Mouse (Mus musculus) lung, postnatal 14 days (tissue): ENCODE results near the gene Rwdd3.
A peak's percentile ranks its signal among the peaks of the same experiment; 100 is the strongest.

Experiments
- DNase-seq: peaks from one replicate; pipeline ENCODE4 v3.0.0; 2021

The Rwdd3 gene

DNA sequence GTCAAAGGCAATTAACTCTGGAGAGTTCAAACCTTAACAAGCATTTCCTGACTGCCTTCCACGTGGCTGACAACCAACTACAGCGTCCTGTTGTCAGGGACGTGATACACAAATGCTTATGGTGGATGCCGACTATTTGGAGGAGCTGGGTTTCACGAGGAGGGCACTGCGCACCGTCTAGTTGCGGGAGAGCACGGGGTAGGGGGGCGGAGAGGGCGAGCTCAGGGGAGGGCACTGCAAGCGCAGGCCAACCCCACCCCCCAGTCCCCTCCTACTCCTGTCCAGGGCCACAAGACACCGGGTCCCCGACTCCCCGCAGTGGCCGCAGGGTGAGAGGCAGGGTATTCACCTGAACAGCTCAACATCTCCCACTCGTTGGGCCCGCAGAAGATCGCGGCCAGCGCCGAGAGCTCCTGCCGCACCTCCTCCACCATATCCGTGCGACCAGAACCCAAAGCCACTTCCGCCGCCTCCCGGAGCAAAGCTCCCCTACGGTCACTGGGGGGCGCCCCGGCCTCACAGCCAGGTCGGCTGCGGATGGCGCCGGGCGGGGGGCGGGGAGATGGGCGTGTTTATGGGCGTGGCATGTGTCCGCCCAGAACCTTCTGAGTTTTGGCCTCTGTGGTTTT, at the start of gene Rwdd3:
TSS of gene Rwdd3 (minus strand) at position 453 of the 629 bp plus-strand sequence.
- peak; percentile 88 for DNase-seq

DNA sequence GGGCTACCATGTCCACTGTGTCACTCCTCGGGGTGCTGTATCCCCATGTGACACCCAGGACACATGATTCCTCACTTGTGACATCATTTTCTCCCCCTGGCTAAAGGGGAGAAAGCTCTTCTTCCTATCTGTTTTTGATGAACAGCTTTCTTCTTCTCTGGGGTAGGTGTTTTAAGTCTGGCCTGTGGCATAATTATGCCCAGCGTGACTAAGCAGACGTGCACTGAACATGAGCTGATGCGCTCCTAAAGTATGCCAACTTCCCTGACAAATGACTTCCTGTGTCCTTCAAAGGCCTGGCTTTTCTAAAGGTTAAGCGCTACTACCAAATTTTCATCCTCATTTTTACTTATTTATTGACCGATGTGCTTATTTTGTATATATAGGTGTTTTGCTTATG, 45.5 kb upstream of the Rwdd3 start:
- DNase-seq = no peak

DNA sequence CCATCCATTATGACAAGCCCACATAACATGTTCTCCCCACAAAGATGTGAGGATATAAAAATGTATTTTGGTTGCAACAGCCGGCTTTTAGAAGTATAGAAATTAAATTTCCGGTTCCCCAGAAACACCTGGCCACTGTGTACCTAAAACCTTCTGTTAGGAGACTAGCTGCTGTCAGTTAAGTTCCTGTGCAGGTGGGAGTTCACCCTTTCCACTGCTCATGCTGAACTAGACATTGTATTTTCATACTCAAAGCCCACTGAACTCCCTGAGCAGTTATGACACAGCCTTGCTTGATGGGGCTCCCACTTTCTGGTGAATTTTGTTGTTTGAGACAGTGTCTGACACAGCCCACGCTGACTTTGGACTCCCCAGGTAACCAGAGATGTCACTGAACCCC, 42.0 kb upstream of the Rwdd3 start:
- no peak for DNase-seq

DNA sequence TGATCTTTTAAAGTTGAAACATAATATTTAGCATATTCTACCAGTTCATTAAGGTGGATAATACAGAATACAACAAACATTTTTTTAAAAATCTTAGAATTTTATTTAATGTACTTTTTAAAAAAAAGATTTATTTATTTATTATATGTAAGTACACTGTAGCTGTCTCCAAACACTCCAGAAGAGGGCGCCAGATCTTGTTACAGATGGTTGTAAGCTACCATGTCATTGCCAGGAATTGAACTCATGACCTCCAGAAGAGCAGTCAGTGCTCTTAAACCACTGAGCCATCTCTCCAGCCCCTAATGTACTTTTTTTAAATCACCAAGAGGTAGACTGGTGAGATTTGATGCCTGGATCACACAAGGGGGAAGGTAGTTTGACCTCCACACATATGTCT, 40.7 kb upstream of the Rwdd3 start:
- DNase-seq = no peak

DNA sequence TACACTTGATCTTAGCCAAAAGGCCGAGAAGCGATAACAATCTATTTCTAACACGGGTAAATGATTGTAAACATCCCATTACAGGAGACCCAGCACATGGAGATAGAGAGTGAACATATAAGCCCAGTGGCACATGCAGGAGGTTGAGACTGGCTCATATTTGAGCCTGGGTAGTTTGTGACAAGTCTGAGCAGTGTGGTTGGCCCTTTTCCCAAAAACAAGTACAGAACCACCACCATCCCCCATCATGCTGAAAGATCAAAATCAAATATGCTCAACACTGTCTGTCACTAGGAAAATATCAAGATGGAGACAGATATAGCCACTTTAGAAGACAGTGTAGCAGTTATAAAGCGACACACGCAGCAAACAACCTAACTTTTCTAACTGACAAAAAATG, 37.5 kb upstream of the Rwdd3 start:
- no peak for DNase-seq

DNA sequence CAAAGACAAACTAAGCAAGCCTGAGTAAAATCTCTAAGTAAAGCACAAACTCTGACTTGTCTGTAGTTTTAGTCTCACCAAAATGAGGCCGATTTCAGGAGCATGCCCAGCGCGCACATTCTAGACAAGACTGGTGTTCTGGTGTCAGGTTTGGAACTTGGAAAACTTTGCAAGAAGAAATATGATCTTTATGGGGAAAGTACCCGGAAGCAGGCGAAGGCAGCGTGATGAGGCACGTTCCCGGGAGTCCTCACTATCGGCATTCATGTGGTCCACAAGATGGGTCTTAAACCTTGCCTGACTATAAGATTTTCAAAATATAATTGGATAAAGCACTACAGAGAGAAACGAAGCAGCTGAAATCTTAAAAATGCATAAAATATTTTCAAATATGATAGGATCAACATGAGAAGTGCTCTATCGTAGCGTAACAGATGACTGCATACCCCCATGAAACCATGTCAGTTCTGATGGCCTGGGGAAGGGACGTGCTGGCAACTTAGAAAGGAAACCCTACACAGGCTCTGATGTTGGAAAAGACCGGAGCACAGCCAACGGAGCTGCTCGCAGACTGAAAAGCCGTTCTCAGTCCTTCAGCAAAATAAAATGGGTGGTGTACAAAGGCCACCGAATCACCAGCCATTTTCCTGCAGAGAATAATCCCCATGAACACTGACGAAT, 34.8 kb upstream of the Rwdd3 start:
- DNase-seq = no peak

DNA sequence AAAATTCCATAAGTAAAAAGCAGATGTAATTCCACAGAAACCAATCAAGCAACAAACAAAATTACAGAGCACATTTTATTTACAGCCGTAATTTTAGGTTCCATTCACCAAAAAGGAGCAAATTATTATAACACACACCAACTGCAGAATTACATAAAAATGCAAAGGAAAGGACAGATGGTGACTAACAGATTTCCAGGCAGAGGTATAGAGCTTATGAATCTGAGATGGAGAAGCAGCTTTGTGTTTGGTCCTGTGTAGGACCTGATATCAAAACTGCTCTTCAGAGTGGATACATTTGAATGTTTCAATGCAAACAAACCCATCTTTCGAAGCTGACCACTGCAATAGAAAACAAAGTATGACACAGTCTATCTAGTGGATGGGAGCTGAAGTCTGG, 31.1 kb upstream of the Rwdd3 start:
- no peak for DNase-seq

DNA sequence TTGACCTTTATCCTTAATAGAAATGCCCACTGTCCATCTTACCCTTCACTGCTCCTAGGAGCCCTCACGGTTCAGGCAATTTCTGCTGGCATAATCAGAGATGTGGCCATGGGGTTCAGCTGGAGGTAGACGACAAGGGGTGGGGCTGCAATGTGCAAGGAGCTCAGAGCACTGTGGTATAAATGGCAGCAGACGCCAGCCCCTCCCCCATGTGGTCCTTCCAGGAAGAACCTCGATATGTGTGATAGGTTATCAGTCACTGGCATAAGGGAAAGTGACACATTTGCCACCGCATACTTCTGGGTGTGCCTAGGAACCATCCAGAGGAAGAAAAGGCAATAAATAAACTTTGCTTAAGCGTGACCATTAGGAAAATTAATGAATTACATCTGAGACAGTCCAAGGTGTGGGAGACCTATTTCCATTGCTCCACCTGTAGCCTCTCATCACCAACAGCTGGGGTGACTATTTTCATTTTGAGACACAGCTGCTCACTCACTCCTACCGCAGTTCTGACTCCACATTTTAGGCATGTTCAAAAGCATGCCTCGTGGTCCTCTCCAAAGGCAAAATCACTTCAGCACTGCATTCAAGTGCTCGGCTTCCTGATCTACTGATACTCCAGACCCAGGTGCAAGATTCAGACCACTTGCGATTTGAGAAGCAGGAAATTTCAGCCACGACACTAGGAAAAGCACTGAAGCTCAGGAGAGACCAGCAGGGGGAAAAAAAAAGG, 29.7 kb upstream of the Rwdd3 start:
- DNase-seq = no peak

DNA sequence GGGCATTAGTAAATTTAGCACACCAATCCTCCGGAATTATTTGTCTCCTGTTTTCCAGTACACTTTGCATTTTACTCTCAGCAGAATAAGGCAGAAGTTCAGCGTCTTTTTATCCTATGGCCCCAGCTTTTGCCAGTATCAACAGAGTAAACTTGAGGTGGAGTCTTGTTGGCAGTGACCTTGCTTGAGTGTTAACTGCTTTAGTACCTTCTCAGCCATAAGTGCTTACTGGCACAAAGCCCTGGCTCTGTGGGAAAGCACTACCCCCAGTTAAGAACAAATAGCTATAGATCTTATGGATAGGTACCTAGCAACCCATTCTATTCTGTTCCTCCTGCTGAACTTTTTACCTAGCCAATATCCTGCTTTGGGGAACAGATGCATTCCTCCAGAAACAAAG, 17.7 kb upstream of the Rwdd3 start:
- DNase-seq = peak; percentile 20

DNA sequence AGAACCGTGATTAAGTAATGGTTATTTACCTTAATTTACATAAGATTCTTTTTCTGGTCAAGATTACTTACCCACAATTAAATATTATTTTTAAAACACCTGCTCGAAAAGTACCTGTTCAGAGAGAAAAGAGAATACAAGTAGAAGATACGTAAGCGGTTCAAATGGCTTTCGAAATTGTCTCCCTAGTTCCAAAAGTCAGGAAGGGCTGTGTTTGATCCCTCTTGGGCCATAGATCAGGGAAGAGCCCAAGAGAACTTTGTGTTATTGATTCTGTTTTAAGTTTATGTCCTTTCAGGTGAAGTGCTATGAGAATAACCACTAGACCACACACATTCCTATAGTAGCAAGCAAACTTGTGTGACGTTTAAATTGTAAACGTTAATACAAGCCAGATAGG, 16.0 kb upstream of the Rwdd3 start:
- no peak for DNase-seq

DNA sequence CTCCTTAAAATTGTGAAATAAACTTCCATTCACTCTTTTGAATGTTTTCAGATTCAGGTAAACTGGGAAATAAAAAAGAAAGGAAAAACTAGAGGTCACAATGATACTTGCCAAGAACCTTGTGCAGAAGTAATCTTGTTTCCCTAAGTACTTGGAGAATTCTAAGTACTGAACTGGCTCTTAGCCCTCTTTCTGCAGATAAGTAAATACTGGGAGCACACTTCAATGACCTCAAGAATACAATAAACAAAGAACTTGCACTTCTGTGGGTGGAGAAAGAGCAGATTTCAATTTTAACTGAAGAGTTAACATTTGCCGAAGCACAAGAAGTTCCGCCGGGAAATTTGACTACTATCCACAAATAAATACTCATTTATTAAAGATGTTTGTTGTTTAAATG, 15.4 kb upstream of the Rwdd3 start:
- no peak for DNase-seq

DNA sequence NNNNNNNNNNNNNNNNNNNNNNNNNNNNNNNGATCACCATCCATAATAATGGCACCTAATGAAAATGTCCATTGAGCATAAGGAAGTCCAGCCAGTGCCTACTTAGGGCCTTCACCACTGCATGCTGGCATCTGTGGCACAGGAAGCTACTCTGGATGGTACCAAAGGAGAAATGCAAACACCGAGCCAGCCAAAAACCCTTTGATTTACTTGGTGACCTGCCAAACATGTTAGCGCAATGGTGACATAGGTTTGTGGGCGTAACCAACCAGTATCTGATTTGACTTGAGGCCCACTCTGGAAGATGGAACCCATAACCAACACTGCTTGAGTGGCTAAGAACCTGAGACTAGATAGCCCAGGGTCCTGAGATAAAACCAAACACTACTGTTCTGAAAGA, 13.7 kb upstream of the Rwdd3 start:
- DNase-seq = no peak

DNA sequence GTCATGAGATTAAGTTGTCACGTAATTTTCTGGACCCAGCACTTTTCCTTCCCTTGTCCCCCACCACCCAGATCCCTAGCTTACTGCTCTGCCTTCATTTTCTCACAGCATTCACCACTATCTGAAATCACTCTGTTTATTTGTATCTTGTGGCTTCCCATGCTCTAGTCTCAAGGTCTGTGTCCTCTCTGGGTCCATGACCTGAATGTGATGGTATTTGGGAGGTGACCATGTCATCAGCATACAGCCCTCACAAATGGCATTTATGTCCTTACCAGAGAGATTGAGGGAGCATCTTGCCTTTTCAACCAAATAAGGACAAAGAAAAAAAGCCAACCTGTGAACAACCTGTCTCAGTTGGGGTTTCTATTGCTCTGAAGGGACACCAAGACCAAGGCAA, 4.5 kb upstream of the Rwdd3 start:
- DNase-seq = no peak

DNA sequence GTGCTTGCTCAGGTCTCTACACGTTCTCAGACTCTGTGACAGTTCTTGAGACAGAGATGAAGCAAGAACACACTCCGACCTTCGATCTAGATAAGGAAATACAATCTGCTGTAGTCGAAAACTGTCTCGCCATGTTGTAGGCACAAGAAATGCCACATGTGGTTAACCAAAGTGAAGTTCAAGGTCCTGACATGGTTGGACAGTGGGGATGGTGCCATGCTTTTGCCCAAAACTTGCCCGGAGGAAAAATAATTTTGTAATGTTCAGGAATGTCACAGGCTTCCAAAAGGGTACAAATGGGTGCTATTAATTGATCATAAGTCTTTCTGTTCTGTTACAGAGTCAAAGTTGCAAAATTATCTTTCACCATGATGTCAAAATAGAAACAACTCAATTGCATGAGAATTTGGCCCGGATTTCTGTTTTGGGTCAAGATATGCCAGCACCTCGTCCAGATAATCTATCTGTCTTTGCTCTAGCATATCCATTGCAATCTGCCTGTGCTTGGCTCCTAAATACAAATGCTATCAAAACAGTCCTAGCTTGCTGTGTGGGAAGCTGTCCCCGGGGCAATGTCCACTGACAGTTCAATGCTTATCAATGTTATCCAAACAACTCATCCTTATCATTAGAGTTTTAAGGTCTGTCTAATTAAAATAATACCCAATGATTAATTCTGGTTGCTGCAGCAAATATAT, 2.9 kb upstream of the Rwdd3 start:
- no peak for DNase-seq

DNA sequence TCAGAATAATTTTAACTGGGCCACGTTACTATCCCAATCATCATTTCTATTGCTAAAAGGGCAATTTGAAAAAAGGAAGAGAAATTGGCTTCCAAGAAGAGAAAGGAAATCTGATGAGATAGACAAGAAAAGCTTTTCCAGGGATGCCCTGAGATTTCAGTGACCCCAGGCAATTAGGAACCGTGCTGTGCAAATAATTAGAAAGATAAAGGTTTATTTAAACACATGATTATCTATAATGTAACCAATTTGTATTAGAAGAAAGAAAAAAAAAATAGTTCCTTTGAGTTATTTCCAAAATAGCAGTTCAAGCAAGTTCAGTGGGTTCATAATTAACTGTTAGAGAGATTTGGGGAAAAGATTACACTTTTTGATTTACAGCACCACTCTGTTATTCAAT, 1.2 kb upstream of the Rwdd3 start:
- no peak for DNase-seq

DNA sequence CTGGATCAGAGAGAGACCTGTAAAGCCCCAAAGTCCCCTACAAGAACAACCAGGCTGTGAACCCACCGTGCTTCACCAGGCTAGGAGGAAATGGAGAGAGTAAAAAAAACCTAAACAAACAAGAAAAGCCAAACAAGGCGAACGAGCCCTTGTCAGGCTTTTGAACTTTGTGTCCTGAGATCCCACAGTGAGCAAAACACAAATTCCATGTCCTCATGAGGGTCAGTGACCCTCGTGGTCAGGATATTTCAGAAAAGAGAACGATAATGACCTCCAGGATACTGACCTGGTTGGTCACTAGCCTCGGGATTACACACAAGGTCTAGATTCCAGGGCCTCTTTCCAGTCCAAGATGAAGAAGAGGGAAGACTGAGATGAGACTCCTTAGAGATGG, 374 bp upstream of the Rwdd3 start:
- DNase-seq = no peak

DNA sequence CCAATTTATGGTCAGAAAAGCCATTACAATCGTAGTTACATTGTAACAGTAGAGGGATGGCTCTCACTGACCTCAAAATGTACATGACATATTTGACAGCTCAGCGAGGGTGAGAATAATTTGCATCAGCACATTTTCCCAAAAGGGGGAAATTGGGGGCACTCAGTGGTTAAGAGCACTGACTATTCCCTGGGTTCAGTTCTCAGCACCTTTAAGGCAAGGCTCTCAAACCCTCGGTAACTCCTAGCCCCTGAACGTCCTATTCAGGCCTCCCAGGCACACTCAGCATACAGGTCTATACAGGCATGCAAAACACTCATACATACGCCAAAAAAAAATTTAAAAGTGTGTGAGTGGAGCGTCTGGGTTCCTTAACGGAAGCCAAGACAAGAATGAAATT, 864 bp downstream of the Rwdd3 start:
- DNase-seq = no peak

DNA sequence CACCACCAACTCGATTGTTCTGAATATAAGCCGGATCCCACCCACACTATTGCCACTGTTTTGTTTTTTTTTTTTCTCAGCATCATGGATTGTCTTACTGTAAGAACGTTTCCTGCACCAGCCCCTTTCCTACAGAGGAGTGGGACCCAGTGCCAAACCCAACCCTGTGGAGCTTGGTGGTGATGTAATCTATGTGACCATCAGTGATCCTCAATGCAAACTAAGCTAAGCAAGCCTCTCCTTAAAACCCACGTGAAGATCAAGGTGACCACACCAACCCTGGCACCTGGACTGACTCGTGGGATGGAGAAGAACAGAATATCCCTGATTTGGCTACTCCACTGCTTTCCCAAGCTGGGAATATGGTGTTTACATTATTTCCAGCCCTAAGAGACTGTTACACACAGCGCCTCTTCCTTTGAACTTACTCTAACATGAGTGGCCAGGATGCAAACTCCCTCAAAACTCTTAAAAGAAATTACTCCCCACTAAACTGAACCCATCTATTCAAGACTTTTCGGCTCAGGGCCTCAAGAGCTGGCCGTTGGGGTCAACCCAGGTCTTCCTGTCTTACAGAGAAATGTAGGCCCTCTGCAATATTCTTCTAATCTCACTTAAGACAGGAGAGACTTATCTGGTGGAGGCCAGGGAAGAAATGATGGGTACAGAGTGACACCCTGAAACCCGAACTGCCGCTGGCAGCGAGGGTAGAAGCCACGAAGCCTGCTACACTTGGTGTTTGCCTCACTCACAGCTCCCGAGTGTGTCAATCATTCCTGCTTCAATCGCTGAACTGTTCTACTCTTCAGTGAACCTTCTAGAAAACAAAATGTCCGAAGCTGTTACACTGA, 2.2 kb downstream of the Rwdd3 start:
- DNase-seq = no peak

DNA sequence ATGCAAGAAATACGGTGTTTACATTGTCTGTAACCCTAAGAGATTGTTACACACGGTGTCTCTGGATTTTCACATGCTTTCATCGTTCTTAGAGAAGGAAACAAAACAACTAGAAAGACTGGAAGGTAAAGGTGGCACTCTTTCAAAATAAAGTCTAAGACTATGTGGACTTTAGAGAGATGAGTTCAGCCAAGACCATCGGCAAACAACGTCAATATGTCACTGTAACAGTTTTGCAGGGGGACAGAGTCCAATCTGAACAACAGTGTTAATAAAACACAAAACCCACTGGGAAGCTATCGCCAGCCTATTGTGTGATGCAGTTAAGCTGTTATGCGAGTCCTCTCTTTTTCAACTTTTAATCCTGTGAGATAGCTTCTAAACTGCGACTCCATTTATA, 2.9 kb downstream of the Rwdd3 start:
- no peak for DNase-seq

DNA sequence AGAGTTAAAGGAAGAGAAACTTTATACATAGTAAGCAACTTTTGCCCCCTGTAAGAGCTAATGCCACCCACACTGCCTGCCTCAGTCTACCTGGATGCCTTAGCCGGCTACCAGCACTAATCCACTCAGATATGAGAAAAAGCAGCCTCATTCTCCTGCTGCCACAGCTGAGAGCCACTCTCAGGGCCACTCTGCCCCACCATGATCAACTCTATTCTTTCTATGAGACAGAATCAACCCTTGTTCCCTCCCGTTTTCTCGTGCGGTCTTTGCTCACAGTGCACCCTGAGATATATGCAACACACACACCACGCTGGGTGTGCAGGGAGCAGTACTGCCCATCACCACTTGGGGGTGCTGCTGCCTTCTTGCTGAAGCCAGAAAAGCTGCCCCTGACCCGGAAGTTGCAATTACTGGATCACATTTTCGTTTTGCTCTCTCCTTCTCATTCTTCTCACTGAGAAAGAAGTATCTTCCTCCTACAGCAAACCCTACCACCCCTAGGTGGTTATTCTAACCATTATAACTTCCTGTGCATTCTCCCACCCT, 8.2 kb downstream of the Rwdd3 start:
- DNase-seq = peak; percentile 80

DNA sequence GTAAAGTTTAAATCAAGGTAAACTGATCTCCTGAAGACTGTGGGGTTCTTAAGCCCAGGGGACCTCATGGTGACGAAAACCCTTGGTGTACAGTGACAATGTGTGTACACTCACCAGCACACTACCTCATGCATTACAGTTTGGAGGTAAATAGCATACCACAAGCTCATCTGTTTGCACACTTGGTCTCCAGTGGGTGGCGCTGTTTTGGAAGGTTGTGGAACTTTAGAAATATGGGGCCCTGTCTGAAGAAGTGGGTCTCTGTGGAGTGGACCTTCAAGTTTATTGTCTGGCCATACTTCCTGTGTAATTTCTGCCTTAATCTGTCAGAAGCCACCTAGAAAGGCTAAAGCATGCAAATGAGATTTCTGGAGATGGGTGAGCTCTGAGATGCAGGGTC, 9.8 kb downstream of the Rwdd3 start:
- DNase-seq = no peak

DNA sequence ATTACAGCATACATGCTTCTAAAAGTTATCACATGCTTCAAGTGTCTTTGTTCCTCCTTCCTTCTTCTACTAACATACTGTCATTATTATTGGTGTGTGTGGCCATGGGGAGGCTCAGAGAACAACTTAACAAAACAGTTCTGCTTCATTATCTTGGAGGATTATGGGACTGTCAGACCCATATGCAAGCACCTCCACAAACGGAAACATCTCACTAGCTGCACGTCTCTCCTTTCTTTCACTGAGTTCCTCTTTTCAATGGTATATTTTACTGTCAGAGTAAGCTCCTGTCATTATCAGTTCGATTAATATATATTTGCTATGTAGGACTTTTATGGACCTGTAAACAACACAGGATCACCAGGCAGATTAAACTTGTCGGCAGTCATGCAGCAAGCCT, 11.1 kb downstream of the Rwdd3 start:
- DNase-seq = no peak

DNA sequence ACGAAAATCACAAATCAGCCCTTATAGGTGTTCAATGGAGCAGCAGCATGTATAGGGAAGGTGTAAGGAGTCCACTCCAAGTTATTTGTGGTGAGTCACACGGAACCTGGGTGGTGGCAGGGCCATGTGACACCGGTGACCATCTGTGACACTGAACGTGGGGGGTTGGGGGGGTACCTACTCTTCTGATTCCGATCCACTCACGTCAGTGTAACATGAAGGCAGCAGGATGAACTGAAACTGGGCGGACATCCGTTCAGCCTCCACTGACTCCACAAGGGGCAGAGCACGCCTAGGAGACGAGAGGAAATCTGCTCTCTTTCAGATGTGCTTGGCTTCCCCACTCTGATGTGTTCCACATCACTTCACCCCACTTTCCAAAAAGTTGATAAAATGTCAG, 11.9 kb downstream of the Rwdd3 start:
- DNase-seq = no peak
